Mouse (Mus musculus) CH12.LX (cell line): ENCODE measurements at regions not wholly inside any gene's neighbourhood (a gene's known extent, or its start where the extent isn't known, plus 50 kb on each side); places are given as distances from the start of the nearest gene placed in this dataset.

Experiments used
- CTCF ChIP-seq, 2 experiments: IDR thresholded peaks in 1 of 2; conservative IDR thresholded peaks in 1 of 2; 2 replicates each; pipeline ENCODE4 v1.5.1; 2011 to 2012; ENCODE audit warnings: low read depth in 2 of 2, low read length in 2 of 2, improper control_type of control experiment in 1 of 2, inconsistent platforms in 1 of 2, mild to moderate bottlenecking in 1 of 2, moderate library complexity in 1 of 2
- HCFC1 ChIP-seq: IDR thresholded peaks from 2 replicates; pipeline ENCODE4 v1.6.1; 2012; ENCODE audit warnings: low read depth, mild to moderate bottlenecking, inconsistent platforms, low read length, improper control_type of control experiment
- POLR2A ChIP-seq: IDR thresholded peaks from 2 replicates; pipeline ENCODE4 v1.6.1; 2011; ENCODE audit warnings: low read depth, mild to moderate bottlenecking, improper control_type of control experiment, low read length

GRCm38 (mm10) chr19:25729633-25730032 is 57.4 kb downstream of the Dmrt2 start:
- TF ChIP-seq CTCF (conservative IDR thresholded peaks at IDR 0.05 in 1 of 2, IDR thresholded peaks at IDR 0.05 in 1 of 2; ENCODE audit: low read depth in 2 of 2, low read length in 2 of 2), result no peak
- no peak for TF ChIP-seq POLR2A
- TF ChIP-seq HCFC1, result no peak
